Mouse (Mus musculus): ENCODE measurements around the gene Klf2. TPM values are rescaled to one million over a fixed set of nuclear protein-coding genes. Genes with fewer than 3 reads are reported as not detected.

Klf2 gene
- polyA plus RNA-seq, 1 experiment from 2014 or later, result 14.8 TPM

GRCm38 (mm10) chr8:72300654-72301400, 18.0 kb upstream of the Klf2 start:
- H3K4me2 ChIP-seq (ENCODE audit: low read depth, low read length), result no peak overlapping the region
- H3K9ac ChIP-seq (ENCODE audit: low read length), result no peak overlapping the region
- H3K4me3 ChIP-seq (ENCODE audit: low read length), result no peak overlapping the region
- H3K36me3 ChIP-seq (ENCODE audit: control insufficient read depth, insufficient read depth), result no peaks in the 10 kb centered on the region
- H3K27me3 ChIP-seq (ENCODE audit: control insufficient read depth, insufficient read depth, low read length), result no peaks in the 10 kb centered on the region
- peaks cover 18% of the 10 kb centered on the region for H3K4me1 ChIP-seq (ENCODE audit: control insufficient read depth, insufficient read depth, low read length)
- no peaks in the 10 kb centered on the region for H3K9me3 ChIP-seq (replicated peaks; ENCODE audit: control insufficient read depth, low read length)
- H3K27ac ChIP-seq (ENCODE audit: low read length), result peak overlapping the region; percentile 50
- no peak for ATAC-seq (replicated peaks; ENCODE audit: extremely low read depth, insufficient read depth, low FRiP score)
- 71% methylated on average over 9 of the region's 9 CpGs for WGBS

- H3K27ac ChIP-seq (ENCODE audit: low read length), result no peak overlapping the region
- peaks cover 14% of the 10 kb centered on the region for H3K4me1 ChIP-seq (ENCODE audit: control insufficient read depth, insufficient read depth, low read length)
- no peak overlapping the region for H3K4me3 ChIP-seq (ENCODE audit: low read length)
- H3K9ac ChIP-seq (ENCODE audit: low read length), result no peak overlapping the region
- no peaks in the 10 kb centered on the region for H3K36me3 ChIP-seq (ENCODE audit: control insufficient read depth, insufficient read depth)
- WGBS, result 80% methylated on average over 5 of the region's 5 CpGs
- ATAC-seq (replicated peaks; ENCODE audit: extremely low read depth, insufficient read depth, low FRiP score), result no peak
- H3K9me3 ChIP-seq (replicated peaks; ENCODE audit: control insufficient read depth, low read length), result no peaks in the 10 kb centered on the region
- no peak overlapping the region for H3K4me2 ChIP-seq (ENCODE audit: low read depth, low read length)
- H3K27me3 ChIP-seq (ENCODE audit: control insufficient read depth, insufficient read depth, low read length), result no peaks in the 10 kb centered on the region
Observed at GRCm38 (mm10) chr8:72301497-72301896, 17.3 kb upstream of the Klf2 start.

- 44% methylated on average over 8 of the region's 8 CpGs for WGBS
- no peaks in the 10 kb centered on the region for H3K9me3 ChIP-seq (replicated peaks; ENCODE audit: control insufficient read depth, low read length)
- peak overlapping the region; percentile 34 for H3K4me2 ChIP-seq (ENCODE audit: low read depth, low read length)
- no peaks in the 10 kb centered on the region for H3K36me3 ChIP-seq (ENCODE audit: control insufficient read depth, insufficient read depth)
- no peaks in the 10 kb centered on the region for H3K27me3 ChIP-seq (ENCODE audit: control insufficient read depth, insufficient read depth, low read length)
- H3K4me3 ChIP-seq (ENCODE audit: low read length), result no peak overlapping the region
- peaks cover 16% of the 10 kb centered on the region for H3K4me1 ChIP-seq (ENCODE audit: control insufficient read depth, insufficient read depth, low read length)
- peak overlapping the region; percentile 84 for H3K27ac ChIP-seq (ENCODE audit: low read length)
- no peak; the same call in 1 of the 2 replicates for ATAC-seq (replicated peaks; ENCODE audit: extremely low read depth, insufficient read depth, low FRiP score)
- H3K9ac ChIP-seq (ENCODE audit: low read length), result peak overlapping the region; percentile 10
Observed at GRCm38 (mm10) chr8:72302986-72303612, 15.7 kb upstream of the Klf2 start.

GRCm38 (mm10) chr8:72303633-72304032, 15.2 kb upstream of the Klf2 start:
- Histone ChIP-seq H3K4me3 (ENCODE audit: low read length) (0 out of 2 replicates have a peak overlapping the region, but pooled peaks have one; percentile 8), H3K4me2 (ENCODE audit: low read depth, low read length) (peak overlapping the region; percentile 34), H3K9ac (ENCODE audit: low read length) (peak overlapping the region; percentile 10), H3K27ac (ENCODE audit: low read length) (peak overlapping the region; percentile 84), H3K27me3 (ENCODE audit: control insufficient read depth, insufficient read depth, low read length) (no peaks in the 10 kb centered on the region), H3K36me3 (ENCODE audit: control insufficient read depth, insufficient read depth) (no peaks in the 10 kb centered on the region), H3K9me3 (replicated peaks; ENCODE audit: control insufficient read depth, low read length) (no peaks in the 10 kb centered on the region), H3K4me1 (ENCODE audit: control insufficient read depth, insufficient read depth, low read length) (peaks cover 18% of the 10 kb centered on the region)
- ATAC-seq (replicated peaks; ENCODE audit: extremely low read depth, insufficient read depth, low FRiP score), result peak; percentile 56
- 43% methylated on average over 8 of the region's 8 CpGs for WGBS

GRCm38 (mm10) chr8:72305210-72305905, 13.5 kb upstream of the Klf2 start, which contains the start of gene Gm10282:
TSS of gene Gm10282 (minus strand) at chr8:72305260.
- no peaks in the 10 kb centered on the region for H3K36me3 ChIP-seq (ENCODE audit: control insufficient read depth, insufficient read depth)
- no peak within 1 kb of the TSS for H3K9ac ChIP-seq (ENCODE audit: low read length)
- no peaks in the 10 kb centered on the region for H3K9me3 ChIP-seq (replicated peaks; ENCODE audit: control insufficient read depth, low read length)
- no peak within 1 kb of the TSS for H3K4me2 ChIP-seq (ENCODE audit: low read depth, low read length)
- WGBS, result 87% methylated on average over 15 of the region's 16 CpGs
- ATAC-seq (replicated peaks; ENCODE audit: extremely low read depth, insufficient read depth, low FRiP score), result no peak
- no peaks in the 10 kb centered on the region for H3K27me3 ChIP-seq (ENCODE audit: control insufficient read depth, insufficient read depth, low read length)
- peaks cover 18% of the 10 kb centered on the region for H3K4me1 ChIP-seq (ENCODE audit: control insufficient read depth, insufficient read depth, low read length)
- H3K4me3 ChIP-seq (ENCODE audit: low read length), result no peak within 1 kb of the TSS
- H3K27ac ChIP-seq (ENCODE audit: low read length), result no peak within 1 kb of the TSS

- Histone ChIP-seq H3K9ac (ENCODE audit: low read length) (no peak overlapping the region), H3K27ac (ENCODE audit: low read length) (no peak overlapping the region), H3K4me2 (ENCODE audit: low read depth, low read length) (no peak overlapping the region), H3K9me3 (replicated peaks; ENCODE audit: control insufficient read depth, low read length) (no peaks in the 10 kb centered on the region), H3K27me3 (ENCODE audit: control insufficient read depth, insufficient read depth, low read length) (no peaks in the 10 kb centered on the region), H3K4me1 (ENCODE audit: control insufficient read depth, insufficient read depth, low read length) (peaks cover 22% of the 10 kb centered on the region), H3K4me3 (ENCODE audit: low read length) (no peak overlapping the region), H3K36me3 (ENCODE audit: control insufficient read depth, insufficient read depth) (no peaks in the 10 kb centered on the region)
- ATAC-seq (replicated peaks; ENCODE audit: extremely low read depth, insufficient read depth, low FRiP score), result no peak
- 82% methylated on average over 5 of the region's 5 CpGs for WGBS
Observed at GRCm38 (mm10) chr8:72306913-72307312, 11.9 kb upstream of the Klf2 start.

- Histone ChIP-seq H3K27me3 (ENCODE audit: control insufficient read depth, insufficient read depth, low read length) (no peaks in the 10 kb centered on the region), H3K36me3 (ENCODE audit: control insufficient read depth, insufficient read depth) (no peaks in the 10 kb centered on the region), H3K4me1 (ENCODE audit: control insufficient read depth, insufficient read depth, low read length) (peaks cover 16% of the 10 kb centered on the region), H3K4me3 (ENCODE audit: low read length) (no peak overlapping the region), H3K9ac (ENCODE audit: low read length) (no peak overlapping the region), H3K4me2 (ENCODE audit: low read depth, low read length) (no peak overlapping the region), H3K9me3 (replicated peaks; ENCODE audit: control insufficient read depth, low read length) (no peaks in the 10 kb centered on the region), H3K27ac (ENCODE audit: low read length) (peak overlapping the region; percentile 83)
- peak; percentile 71 for ATAC-seq (replicated peaks; ENCODE audit: extremely low read depth, insufficient read depth, low FRiP score)
- 20% methylated on average over 6 of the region's 6 CpGs for WGBS
Observed at GRCm38 (mm10) chr8:72308276-72308675, 10.6 kb upstream of the Klf2 start.

- Histone ChIP-seq H3K27me3 (ENCODE audit: control insufficient read depth, insufficient read depth, low read length) (no peaks in the 10 kb centered on the region), H3K9ac (ENCODE audit: low read length) (no peak overlapping the region), H3K27ac (ENCODE audit: low read length) (peak overlapping the region; percentile 90), H3K4me3 (ENCODE audit: low read length) (no peak overlapping the region), H3K4me2 (ENCODE audit: low read depth, low read length) (no peak overlapping the region), H3K36me3 (ENCODE audit: control insufficient read depth, insufficient read depth) (no peaks in the 10 kb centered on the region), H3K4me1 (ENCODE audit: control insufficient read depth, insufficient read depth, low read length) (peaks cover 11% of the 10 kb centered on the region), H3K9me3 (replicated peaks; ENCODE audit: control insufficient read depth, low read length) (no peaks in the 10 kb centered on the region)
- ATAC-seq (replicated peaks; ENCODE audit: extremely low read depth, insufficient read depth, low FRiP score), result peak; percentile 79
- whole genome bisulfite sequencing, result 26% methylated on average over 8 of the region's 8 CpGs
Observed at GRCm38 (mm10) chr8:72310849-72311506, 7.9 kb upstream of the Klf2 start.
